Mouse (Mus musculus) embryo, embryonic 10.5 days (tissue): ENCODE data around the gene Pdzd7.

Experiments
- DNase-seq: peaks from one replicate; pipeline ENCODE4 v3.0.0-alpha.2; 2015; ENCODE audit warnings: low spot score

Gene Pdzd7

DNA sequence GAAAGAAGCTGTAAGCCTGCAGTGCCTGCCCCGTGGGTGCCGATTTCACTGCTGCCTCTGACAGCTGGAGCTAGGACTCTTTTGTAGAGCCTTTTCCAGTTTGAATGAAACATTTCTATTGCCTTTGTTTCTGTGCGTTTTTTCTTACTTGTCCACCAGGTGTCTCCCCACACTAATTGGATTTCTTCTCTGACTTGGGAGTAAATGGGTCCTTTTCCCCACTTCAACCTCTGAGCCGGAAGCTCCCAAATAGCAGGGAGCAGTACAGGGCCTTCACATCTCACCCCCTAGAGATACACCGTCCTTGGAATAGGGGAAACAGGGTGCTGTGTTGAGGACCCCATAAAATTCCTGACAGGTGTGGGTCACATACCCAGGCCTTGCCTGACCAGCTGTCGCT is 32.9 kb downstream of the Pdzd7 start:
- peak; percentile 76 for DNase-seq

DNA sequence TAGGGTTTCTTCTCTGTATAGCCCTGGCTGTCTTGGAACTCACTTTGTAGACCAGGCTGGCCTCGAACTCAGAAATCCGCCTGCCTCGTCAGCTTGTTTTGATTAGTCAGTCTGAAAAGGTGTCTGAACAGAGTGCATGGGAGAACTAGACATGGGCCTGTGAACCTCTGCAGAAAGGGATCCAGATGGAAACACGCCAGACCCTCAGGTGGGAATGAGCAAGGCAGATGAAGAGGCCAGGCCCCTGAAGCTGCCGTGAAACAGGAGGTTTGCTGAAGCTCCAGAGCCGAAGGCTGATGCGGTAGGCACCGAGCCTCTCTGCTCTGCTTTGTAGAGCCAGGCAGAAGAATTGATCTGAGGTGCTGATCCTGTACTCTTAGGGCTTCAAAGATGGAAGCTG is 33.3 kb downstream of the Pdzd7 start:
- no peak for DNase-seq

DNA sequence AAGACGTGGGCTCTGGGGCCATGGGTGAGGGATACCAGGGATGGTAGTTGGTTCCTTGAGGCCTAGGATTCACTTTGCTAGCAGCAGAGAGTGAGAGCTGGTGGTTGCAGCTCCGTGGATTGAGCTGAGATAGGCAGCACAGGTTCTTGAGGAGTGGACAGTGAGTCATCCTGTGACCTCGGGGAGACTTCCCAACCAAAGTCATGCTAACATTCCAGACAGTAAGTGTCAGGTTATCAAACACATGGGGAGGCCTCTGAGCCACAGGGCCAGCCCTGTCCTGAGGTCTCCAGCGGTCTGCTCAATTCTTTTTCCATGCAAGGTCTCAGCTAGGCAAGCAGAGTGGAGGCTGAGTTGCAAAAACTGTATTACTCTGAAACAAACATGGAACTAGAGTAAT is 34.9 kb downstream of the Pdzd7 start:
- no peak for DNase-seq

DNA sequence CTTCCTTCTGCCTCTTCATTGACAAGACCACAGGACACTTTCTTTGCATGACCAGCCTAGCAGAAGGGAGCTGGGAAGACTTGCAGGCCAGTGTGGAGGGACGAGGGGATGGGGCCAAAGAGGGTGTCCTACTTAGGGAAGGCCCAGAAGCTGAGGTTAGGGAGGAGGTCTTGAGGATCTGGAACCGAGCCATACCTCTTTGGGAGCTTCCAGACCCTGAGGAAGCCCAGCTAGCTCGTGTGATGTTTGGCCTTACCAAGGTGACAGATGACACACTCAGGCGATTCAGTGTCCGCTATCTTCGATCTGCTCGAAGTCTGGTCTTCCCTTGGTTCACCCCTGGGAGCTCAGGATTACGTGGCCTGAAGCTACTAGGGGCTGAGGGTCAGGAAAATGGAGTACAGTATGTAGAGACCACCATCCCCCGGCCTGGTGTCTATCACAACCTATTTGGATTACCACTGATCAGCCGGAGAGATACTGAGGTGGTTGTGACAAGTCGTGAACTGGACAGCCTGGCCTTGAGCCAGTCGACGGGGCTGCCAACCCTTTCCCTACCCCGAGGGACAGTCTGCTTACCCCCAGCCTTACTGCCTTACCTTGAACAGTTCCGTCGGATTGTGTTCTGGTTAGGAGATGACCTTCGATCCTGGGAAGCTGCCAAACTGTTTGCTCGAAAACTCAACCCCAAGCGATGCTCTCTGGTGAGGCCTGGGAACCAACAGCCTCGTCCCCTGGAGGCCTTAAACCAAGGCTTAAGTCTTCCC is 37.9 kb downstream of the Pdzd7 start:
- DNase-seq = no peak

DNA sequence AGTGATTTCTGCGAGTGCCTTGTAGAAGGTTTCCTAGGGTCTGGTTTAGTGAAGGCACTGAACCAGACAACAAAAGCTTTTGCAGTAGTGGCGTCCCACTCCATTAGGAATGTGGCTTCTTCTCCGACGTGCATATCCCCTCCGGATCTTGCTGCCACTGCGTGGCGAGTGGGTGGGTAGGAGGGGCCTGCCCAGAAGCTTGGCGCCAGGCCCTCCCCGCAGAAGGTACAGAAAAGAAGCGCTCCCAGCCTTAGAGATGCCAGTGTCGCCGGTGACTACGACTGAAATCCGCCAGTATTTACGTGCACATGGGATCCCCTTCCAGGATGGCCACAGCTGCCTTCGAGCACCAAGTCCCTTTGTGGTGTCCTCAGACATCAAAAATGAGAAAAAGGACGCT is 38.5 kb downstream of the Pdzd7 start:
- no peak for DNase-seq

DNA sequence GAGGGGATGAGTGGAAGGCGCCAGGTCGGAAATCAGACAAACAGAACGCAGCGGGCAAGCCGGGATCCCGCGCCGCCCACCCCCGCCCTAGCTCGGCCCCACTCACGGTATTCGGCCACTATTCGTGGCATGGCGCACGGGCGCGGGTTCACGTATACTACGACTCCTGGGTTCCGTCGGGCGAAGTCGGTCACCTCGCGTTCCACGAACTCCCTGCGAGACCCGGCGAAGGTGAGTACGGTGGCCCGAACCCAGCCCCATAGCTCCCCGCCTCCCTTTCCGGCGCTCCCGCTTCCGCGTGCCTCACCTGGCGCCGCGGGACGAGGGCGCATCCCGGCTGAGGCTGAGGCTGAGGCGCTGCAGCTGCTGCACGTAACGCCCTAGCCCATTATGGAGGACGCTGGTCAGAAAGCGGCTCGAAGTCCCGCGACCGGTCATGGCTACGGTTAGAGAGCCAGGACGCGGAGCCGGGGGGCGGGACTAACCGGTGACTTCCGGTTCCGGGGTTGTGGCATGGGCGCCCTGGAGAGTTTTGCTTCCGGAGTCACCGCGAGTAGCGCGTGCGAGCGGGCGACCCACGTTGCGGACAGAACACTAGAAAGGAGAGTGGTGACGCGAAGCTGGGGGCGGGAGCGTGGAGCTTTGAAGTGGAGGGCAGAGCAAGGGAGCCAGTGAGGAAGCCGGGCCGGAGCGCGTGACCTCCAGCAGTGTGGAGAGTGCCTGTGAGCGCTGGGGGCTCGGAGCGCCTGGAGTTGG is 39.4 kb downstream of the Pdzd7 start, which contains the start of gene Mrpl43:
Gene Mrpl43 (minus strand): TSS at position 486 of the 756 bp plus-strand sequence.
- DNase-seq = peak; percentile 95

DNA sequence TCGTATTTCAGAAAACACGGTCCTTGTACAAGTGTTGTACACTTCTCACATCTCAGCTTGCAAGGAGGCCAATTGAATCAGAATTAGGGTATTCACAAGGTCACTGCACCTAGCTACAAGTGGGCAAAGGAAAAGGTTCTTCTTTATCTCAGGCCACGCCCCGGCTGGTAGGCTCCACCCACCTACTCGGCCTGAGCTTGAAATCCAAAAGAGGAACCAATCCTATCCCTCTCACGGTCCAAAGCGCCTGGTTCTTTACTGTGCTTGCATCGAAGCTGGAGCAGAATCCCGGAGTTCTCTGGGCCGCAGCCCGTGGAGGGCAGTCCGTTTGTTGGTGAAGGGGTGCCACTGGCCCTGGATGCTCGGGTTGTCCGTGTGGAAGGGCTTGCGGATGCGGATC is 40.1 kb downstream of the Pdzd7 start, which contains the start of gene Twnk:
Gene Twnk (plus strand): TSS at position 220 of the 400 bp plus-strand sequence.
- DNase-seq = peak; percentile 65

DNA sequence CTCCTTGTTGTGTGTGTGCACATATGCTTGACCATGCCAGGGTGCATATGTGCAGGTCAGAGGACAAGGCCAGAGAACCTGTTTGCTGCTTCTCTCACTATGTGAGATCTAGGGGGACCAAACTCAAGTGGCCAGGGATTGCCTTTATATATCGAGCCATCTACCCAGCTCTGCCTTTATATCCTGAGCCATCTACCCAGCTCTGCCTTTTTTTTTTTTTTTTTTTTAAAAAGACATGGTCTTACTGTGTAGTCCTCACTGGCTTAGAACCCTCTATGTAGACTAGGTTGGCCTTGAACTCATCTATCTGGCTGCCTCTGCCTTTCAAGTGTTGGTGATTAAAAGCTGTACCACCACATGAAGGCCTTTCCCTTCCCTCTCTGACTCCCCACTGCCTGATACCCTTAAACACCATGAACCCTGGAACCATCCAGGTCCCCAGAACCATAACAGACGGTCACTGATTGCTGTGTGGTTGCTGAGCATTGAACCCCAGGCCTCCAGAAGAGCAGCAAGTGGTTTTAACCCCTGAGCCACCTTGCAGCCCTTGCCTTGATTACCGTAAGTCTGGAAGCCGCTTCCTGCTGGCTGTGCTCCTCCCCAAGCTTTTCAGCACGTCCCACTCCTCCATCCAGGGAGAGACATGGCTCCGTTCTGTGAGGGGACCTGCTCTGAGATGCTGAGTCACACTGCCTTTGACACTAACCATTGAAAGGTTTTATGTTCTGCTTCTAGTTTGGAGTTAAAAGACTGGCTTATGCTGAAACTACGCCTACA is 41.6 kb downstream of the Pdzd7 start:
- no peak for DNase-seq

DNA sequence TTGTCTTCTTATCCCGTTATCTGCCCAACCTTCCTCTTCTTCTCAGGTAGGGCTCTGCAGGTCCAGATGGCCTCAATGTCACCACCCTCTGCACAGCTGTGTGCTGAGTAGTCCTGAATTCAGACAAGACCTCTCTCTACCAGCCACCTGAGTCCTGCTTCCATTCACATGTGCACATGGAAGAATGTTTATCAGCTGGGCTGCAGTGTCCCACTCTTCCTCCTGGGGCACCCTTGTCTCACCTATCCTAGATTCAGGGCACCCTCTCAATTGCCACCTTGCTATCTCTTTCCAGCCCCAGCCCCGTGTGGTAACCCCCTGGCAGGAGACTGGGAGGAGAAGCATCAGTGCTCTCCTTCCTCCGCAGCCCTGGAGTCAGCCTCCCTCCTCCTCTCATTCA is 43.2 kb downstream of the Pdzd7 start:
- no peak for DNase-seq

DNA sequence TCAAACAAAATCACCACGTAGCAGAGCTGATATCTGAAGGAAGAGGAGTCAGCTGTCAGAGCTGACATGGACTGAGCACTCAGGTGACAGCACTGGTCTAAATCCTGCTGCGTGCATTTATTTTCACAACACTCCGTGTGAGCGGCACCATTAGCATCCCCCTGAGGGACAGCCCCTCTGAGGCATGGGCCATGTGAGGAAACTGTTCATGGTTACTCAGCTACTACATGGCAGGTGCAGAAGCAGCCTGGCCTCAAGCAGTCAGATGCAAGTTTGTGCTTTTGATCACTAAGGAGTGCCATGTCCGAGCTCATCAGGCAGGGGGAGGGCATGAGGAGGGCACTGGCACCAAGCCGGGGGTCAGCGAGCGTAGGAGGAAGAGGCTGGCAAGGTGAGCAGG is 45.9 kb downstream of the Pdzd7 start:
- no peak for DNase-seq

DNA sequence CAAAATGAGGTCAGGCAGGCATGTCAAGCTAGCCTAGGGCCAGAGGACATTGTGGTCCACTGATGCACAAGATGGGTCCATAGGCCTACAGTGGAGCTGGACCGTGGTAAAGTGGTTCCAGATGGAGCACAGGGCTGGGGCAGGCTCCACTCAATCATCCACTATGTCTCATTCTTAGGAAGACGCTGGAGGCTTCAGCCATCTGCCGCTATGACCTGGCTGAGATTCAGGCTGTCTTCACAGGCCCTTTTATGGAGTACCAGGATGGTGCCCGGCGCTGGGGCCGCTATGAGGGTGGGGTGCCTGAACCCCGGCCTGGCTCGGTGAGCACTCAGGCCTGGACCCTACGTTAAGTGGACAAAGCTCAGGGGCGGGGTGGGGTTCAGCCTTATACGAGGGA is 47.7 kb downstream of the Pdzd7 start:
- DNase-seq = no peak

DNA sequence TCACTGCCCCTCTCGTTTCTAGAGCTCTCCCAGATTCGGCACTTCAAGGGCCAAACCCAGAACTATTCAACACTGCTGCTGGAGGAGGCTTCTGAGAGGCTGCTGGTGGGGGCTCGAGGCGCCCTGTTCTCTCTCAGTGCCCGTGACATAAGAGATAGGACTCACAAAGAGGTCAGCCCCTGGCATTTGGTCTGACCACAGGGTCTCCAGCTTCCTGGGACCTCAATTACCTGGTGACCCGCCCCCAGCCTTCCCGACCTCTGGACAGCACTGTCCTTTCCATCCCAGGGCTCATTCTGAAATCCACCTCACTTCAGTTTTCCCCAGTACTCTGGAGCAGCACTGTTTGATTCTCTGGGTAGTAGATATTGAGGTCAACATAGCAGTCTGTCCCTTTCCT is 52.8 kb downstream of the Pdzd7 start:
- DNase-seq = no peak

DNA sequence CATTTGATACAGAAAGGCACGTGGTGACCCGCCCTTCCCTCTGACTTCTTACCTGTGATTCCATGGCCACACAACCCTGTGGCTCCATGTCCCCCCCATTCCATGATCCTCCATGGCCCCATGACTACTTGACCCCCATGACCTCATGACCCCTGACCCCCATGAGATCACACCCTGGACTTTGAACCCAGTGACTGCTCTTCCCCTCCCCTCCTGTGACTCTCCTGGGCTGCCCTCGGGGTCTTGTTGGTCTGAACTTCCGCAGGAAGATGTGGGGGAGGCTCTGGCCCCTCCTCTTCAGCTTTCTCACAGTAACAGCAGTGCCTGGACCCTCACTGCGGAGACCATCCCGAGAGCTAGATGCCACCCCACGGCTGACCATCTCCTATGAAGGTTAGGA is 53.3 kb downstream of the Pdzd7 start:
- no peak for DNase-seq

DNA sequence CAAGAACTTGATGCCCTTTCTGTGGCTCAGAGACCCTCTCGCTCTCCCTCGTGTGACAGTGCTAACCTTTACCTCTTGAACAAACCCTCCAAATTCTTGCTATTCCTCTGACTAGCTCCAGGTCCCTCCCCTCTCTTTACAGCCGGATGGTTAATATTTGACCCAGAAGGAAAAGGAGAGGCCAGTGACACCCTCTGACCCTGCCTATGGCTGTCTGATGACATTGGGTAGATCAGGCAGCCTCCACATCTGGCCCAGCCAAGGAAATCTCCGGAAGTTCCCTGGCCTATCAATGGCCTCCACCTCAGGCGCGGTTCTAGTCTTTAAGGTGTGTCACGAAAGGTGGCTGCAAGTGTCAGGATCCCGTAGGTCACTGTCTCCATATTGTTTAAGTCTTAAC is 54.5 kb downstream of the Pdzd7 start:
- DNase-seq = no peak

DNA sequence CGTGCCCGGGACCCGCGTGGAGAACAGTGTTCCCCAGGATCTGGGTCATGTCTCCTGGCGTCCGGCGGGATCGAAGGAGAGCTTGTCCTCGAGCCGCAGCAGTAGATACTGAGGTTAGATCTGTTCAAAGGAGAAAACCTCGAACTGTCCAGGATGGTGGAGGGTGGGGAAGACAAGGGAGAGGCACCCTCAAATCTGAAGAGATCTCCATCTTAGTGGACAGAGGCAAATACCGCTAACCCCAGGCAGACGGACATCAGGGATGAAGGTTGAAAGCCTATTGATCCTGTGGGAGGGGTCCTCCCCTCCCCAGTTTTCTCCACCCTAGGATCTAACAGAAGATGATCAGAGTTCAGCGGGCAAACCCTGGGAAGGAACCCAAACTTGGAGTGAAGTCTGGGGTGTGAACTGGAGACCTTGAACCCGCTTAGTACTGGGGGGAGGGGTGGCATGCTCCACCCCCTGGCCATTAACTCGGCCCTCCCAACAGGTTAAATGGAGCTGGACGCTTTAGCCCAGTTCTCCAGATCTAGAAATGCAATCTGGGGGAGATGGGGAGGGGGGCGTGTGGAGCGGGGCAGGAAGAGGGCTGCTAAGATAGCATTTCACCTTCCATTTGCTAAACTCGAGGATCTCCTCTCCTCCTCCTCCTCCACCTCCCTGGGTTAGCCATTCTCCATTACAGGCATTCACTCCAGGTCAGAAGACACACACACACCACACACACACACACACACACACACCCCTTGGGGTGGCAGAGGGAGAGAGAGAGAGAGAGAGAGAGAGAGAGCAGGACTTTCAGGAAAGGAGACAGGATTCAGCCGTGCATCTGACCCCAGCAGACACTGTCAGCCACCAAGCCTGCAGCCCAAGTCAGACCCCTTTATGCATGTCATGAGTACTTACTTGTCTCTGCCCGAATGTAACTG is 55.7 kb downstream of the Pdzd7 start:
- DNase-seq = peak; percentile 34

DNA sequence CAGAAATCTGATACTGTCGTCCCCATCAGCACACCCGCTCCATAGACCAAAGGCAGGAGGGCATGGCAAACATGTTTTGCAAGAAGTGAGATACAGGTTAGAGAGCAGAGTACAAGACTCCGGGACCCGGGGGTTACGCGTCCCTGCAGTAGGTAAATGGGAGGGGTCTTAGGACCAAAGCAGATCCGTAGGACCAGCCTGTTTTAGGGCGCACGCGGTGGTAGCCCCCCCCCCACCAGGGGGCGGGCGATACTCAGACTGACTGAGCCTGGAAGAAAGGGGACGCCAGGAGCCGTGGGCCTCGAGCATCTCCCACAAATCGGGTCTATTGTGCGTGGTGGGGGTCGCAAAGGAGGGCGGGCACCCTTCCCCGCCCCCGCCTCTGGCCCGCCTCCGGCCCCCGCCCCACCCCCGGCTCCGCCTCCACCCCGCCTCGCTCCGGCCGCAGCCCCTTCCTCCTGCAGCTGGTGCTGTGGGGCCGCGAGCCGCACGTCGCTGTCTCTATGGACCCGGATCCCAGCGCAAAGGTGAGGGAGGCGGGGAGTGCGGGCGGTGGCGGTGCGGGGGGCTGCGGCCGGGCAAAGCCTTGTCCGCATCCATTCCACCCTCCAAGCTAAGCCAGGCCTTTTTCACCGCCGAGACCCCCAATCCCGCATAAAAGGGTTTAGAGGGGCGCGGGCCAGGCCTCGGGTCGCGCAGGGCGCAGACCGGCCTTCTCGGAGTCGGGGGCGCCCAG is 56.5 kb downstream of the Pdzd7 start, which contains the start of gene Sema4g:
Gene Sema4g (plus strand): TSS at position 271 of the 736 bp plus-strand sequence.
- DNase-seq = peak; percentile 70

DNA sequence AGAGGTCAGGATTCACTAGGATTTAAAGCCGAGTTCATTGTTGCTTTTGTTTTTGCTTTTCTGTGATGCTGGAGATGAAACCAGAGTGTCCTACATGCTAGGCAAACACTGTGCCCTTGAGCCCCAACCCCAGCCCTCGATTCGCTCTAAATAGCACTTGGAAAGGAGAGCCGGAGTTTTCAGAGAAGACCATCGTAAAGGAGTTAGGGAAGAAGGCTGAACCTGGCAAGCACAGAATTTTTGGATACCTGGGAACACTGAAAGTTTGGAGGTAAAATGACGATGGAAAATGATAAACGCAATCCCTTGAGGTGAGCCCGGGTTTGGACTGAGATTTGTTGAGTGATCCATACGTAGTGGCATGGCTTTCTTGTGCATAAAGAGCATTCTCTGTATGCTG is 57.2 kb downstream of the Pdzd7 start:
- DNase-seq = peak; percentile 18

DNA sequence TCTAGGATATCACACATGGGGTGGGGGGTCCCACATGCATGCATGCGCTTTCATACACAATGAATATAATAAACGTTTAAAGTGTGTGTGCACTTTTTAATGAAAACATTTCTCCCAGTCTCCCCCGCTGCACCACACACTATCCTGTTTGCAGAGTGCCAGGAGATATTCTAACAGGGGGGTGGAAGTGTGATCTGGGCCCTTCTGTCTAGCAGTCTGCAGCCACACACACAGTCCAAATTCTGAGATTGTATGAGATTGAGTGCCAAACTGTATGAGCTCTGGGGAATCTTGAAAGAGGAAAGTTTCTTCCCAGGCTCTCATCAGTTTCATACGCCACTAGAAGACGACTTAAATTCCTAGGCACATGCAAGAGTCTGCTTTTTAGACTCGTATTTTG is 57.7 kb downstream of the Pdzd7 start:
- no peak for DNase-seq

DNA sequence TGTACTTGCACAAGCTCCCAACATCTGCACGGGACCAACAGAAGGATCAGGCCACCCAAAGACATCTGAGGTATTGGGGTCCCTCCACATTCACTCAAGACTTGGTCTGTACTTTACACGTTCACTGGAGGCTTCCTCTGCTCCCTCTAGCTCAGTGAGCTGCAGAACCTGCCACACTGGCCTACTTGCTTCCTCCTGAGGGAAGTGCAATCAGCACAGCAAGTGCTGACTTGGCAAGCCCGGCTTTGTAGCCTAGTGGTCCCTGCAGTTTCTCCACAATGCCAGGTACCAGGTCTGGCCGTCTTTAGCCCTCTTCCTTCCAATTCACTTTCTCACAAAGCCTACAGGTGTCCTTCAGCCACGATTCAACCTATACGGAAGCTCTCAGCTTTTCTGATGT is 58.5 kb downstream of the Pdzd7 start:
- DNase-seq = no peak

DNA sequence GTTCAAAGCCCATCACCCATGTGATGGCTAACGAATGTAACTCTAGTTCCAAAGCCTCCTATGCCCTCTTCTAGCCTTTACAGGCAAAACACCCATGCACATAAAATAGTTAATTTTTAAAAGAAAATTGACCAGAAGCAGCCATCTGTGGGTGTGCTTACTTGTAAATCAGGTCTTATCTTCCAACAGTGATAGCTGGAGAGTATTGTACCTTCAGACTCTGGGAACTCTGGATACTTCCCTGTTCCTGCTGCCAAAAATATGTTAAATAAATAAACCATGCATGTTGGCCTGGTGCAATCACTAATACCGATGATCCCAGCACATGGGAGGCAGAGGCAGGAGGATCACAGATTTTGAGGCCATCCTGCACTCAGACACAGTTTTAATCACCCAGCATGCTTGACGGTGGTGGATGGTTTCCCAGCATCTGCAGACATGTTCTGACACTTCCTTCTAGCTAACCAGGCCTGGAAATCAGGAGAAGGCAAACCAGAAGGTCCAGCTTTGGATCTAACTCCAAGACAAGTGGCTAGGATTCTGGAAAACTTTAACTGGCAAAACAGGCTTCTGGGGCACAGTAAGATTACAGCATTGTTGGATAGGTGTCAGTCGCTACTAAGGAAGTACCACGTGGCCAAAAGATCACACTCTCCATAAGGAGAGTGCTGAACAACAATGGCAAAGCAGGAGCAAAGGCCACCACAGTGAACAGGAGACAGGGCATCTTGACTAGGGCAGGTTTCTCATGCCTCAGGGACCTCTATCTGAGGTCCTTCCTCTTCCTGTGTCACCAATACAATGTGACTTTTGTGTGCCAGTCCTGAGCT is 60.1 kb downstream of the Pdzd7 start:
- no peak for DNase-seq
